Mouse (Mus musculus) CD4-positive helper T cell, adult 2 months (primary cell): ENCODE data around the gene Tm4sf5.

Source experiments
- DNase-seq: peaks from one replicate; pipeline ENCODE4 v3.0.0-alpha.2; 2012; ENCODE audit warnings: low read depth, missing footprints, low spot score

The Tm4sf5 gene

GRCm38 (mm10) chr11:70541415-70541814, 36.4 kb downstream of the Tm4sf5 start:
- no peak for DNase-seq

GRCm38 (mm10) chr11:70544496-70544895, 39.5 kb downstream of the Tm4sf5 start:
- no peak for DNase-seq

GRCm38 (mm10) chr11:70551526-70551925, 46.5 kb downstream of the Tm4sf5 start:
- no peak for DNase-seq

GRCm38 (mm10) chr11:70553940-70554339, 48.9 kb downstream of the Tm4sf5 start:
- no peak for DNase-seq

GRCm38 (mm10) chr11:70557545-70557944, 52.5 kb downstream of the Tm4sf5 start:
- no peak for DNase-seq
